Mouse (Mus musculus): ENCODE data around the gene Brpf1.

The Brpf1 gene

GRCm38 (mm10) chr6:113352820-113353219 is 45.9 kb downstream of the Brpf1 start:
- DNase-seq (ENCODE audit: low spot score in 2 of 2): no peak

- no peak for DNase-seq (ENCODE audit: low spot score in 2 of 2)
These were observed 46.8 kb downstream of the Brpf1 start for GRCm38 (mm10) chr6:113353696-113354095.

GRCm38 (mm10) chr6:113361476-113361875 is 54.5 kb downstream of the Brpf1 start:
- DNase-seq (ENCODE audit: low spot score in 2 of 2): no peak

GRCm38 (mm10) chr6:113362241-113362640 is 55.3 kb downstream of the Brpf1 start:
- no peak for DNase-seq (ENCODE audit: low spot score in 2 of 2)

- no peak for DNase-seq (ENCODE audit: low spot score in 2 of 2)
These were observed 57.7 kb downstream of the Brpf1 start for GRCm38 (mm10) chr6:113364518-113365135.

- DNase-seq (ENCODE audit: low spot score in 2 of 2): no peak
These were observed 59.7 kb downstream of the Brpf1 start for GRCm38 (mm10) chr6:113366639-113367038.

GRCm38 (mm10) chr6:113367574-113367973 is 60.6 kb downstream of the Brpf1 start:
- DNase-seq (ENCODE audit: low spot score in 2 of 2): no peak

GRCm38 (mm10) chr6:113368124-113368523 is 61.2 kb downstream of the Brpf1 start:
- DNase-seq (ENCODE audit: low spot score in 2 of 2): no peak

- DNase-seq (ENCODE audit: low spot score in 2 of 2): no peak
These were observed 61.6 kb downstream of the Brpf1 start for GRCm38 (mm10) chr6:113368577-113368976.

GRCm38 (mm10) chr6:113370194-113370929 is 63.4 kb downstream of the Brpf1 start:
- DNase-seq (ENCODE audit: low spot score in 2 of 2): no peak

- no peak for DNase-seq (ENCODE audit: low spot score in 2 of 2)
These were observed 66.6 kb downstream of the Brpf1 start for GRCm38 (mm10) chr6:113373491-113373890.
